Mouse (Mus musculus) heart, adult 2 months (tissue): ENCODE measurements around the gene Mrpl14. TPM values are rescaled to one million over a fixed set of nuclear protein-coding genes. Genes with fewer than 3 reads are reported as not detected.

Source experiments
- DNase-seq, 2 experiments: peaks; one replicate each; pipeline ENCODE4 v3.0.0; 2021
- H3K27ac ChIP-seq: fragments of 200-600 bp; 2 replicates; pipeline ENCODE4 v1.8.1; 2022
- H3K27me3 ChIP-seq: fragments of 200-500 bp; 2 replicates; pipeline ENCODE4 v1.6.1; 2012; ENCODE audit warnings: mild to moderate bottlenecking, low read length, inconsistent platforms, mixed read lengths; ENCODE audit not compliant: control insufficient read depth, insufficient read depth
- H3K36me3 ChIP-seq: fragments of 200-500 bp; 2 replicates; pipeline ENCODE4 v1.6.1; 2012; ENCODE audit warnings: low read length, inconsistent platforms; ENCODE audit not compliant: control insufficient read depth, insufficient read depth
- H3K4me1 ChIP-seq: fragments of 200-500 bp; 2 replicates; pipeline ENCODE4 v1.6.1; 2011; ENCODE audit warnings: low read length; ENCODE audit not compliant: control insufficient read depth, insufficient read depth
- H3K4me3 ChIP-seq: fragments of 200-600 bp; 2 replicates; pipeline ENCODE4 v1.8.1; 2022
- H3K79me2 ChIP-seq: fragments of 200-500 bp; replicated peaks from 2 replicates; pipeline ENCODE4 v1.6.1; 2012; ENCODE audit warnings: mild to moderate bottlenecking, inconsistent platforms, low read length, moderate library complexity, mixed read lengths; ENCODE audit not compliant: control insufficient read depth, insufficient read depth
- H3K9ac ChIP-seq: fragments of 200-500 bp; 2 replicates; pipeline ENCODE4 v1.6.1; 2012; ENCODE audit warnings: low read depth, mild to moderate bottlenecking, control low read depth, inconsistent platforms, low read length, mixed read lengths
- CTCF ChIP-seq: fragments of 200-600 bp; IDR thresholded peaks from 2 replicates; pipeline ENCODE4 v1.8.1; 2022; ENCODE audit warnings: antibody characterized with exemption, mild to moderate bottlenecking, moderate library complexity
- EP300 ChIP-seq: fragments of 200-500 bp; IDR thresholded peaks from 2 replicates; pipeline ENCODE4 v1.6.1; 2011; ENCODE audit warnings: low read depth, low read length, control low read depth; ENCODE audit not compliant: insufficient read depth
- POLR2A ChIP-seq: fragments of 200-500 bp; IDR thresholded peaks from 2 replicates; pipeline ENCODE4 v1.6.1; 2011; ENCODE audit warnings: mild to moderate bottlenecking, low read depth, low read length, control low read depth; ENCODE audit not compliant: insufficient read depth
- WGBS: fragments of 180-500 bp; shearing (Covaris S2); methylation state at CpG from one replicate; pipeline ENCODE4 v1.1.7; 2018; 5-methylcytosine and 5-hydroxymethylcytosine counted together
- intact Hi-C: fragments of 180-260 bp; cut with DNase I; formaldehyde crosslinking; loops from one replicate; pipeline ENCODE4 v1.15.1; 2025
- polyA plus RNA-seq: library from polyadenylated mRNA; depleted of rRNA; stranded (reverse); fragments of >200 nt; gene quantifications from 2 replicates; pipeline ENCODE4 v1.2.3, GENCODE M21; 2012
- total RNA-seq, 2 experiments: library from RNA; stranded (reverse); gene quantifications; 2 replicates each; pipeline ENCODE4 v1.2.3; 2021

Mrpl14 gene
- total and polyA plus RNA-seq, 3 experiments: 149 to 170 (median 161) TPM

DNA sequence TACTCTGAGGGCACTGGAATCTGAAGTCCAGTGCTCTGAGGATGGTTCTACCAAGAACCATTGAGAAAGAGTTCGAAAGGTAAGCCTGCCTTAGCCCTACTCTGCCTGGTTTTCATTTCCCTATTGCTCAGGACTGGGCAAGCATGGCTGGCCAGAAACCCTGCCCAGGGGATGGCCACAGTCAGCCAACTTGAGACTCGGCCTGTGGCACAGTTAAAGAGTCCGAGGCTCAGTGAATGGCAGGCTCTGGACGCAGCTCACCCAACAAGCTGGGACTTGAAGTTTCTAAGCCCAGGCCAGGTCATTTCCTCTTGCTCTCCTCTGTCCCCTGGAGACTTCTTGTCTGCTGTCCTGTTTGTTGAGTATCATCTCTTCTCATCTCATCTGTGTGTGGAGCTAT is 44.6 kb downstream of the Mrpl14 start:
- H3K27me3 ChIP-seq: no peaks in the 10 kb centered on the region
- peaks cover 5% of the 10 kb centered on the region for H3K4me1 ChIP-seq
- no peak overlapping the region for H3K9ac ChIP-seq
- TF ChIP-seq CTCF (no peak), EP300 (no peak), POLR2A (no peak)
- no peak overlapping the region for H3K4me3 ChIP-seq
- 89% methylated on average over 4 of the region's 4 CpGs for WGBS
- H3K27ac ChIP-seq: no peak overlapping the region
- H3K79me2 ChIP-seq: no peaks in the 10 kb centered on the region
- DNase-seq: no peak
- intact Hi-C loops: loop anchor here (1.0 to 10.0 kb wide), 4 partner anchors 302 to 567 kb away; partner anchors contain the start of genes Dlk2, Gtpbp2 and Vegfa
- no peaks in the 10 kb centered on the region for H3K36me3 ChIP-seq

DNA sequence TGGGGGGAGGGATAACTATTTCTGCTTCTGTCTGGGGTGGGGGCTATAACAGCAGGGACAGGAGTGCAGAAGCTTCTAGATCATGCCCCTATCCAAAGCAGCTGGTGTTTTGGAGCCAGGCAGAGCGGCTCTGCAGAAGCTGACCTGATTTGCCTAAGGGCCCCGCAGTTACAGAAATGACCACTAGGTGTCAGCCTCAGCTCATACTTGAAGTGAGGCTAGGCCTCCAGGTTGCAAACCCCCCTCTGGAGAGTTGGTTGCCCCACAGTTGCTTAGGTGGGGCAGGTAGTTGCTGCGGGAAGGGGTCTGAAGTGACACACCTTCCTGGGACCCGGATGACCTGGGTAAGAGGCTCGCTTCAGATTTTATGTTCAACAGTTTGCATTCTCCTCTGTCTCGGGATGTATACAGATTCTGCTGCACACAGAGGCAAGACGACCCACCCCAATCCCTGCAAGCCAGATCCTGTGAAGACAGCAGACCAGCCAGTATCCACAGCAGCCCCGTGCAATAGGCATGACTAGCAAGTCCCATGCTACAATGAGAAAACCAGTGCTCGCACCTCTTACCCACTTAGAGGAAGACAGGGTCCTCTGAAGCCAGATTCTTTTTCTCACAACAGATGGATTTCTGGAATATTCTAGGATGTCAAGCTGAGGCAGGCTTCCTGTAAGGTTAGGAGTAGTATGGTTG is 45.2 kb downstream of the Mrpl14 start:
- peak; percentile 80 to 89 for DNase-seq
- intact Hi-C loops: loop anchor here (1.0 to 10.0 kb wide), 4 partner anchors 301 to 566 kb away; partner anchors contain the start of genes Dlk2, Gtpbp2 and Vegfa
- H3K9ac ChIP-seq: no peak overlapping the region
- no peaks in the 10 kb centered on the region for H3K79me2 ChIP-seq
- H3K27ac ChIP-seq: no peak overlapping the region
- WGBS: 28% methylated on average over 9 of the region's 9 CpGs
- no peaks in the 10 kb centered on the region for H3K36me3 ChIP-seq
- no peak for TF ChIP-seq POLR2A
- TF ChIP-seq CTCF: no peak; the same call in 1 of the 2 replicates
- peak; percentile 90; the same call in 1 of the 2 replicates for TF ChIP-seq EP300
- no peaks in the 10 kb centered on the region for H3K27me3 ChIP-seq
- H3K4me1 ChIP-seq: peaks cover 7% of the 10 kb centered on the region
- H3K4me3 ChIP-seq: no peak overlapping the region

DNA sequence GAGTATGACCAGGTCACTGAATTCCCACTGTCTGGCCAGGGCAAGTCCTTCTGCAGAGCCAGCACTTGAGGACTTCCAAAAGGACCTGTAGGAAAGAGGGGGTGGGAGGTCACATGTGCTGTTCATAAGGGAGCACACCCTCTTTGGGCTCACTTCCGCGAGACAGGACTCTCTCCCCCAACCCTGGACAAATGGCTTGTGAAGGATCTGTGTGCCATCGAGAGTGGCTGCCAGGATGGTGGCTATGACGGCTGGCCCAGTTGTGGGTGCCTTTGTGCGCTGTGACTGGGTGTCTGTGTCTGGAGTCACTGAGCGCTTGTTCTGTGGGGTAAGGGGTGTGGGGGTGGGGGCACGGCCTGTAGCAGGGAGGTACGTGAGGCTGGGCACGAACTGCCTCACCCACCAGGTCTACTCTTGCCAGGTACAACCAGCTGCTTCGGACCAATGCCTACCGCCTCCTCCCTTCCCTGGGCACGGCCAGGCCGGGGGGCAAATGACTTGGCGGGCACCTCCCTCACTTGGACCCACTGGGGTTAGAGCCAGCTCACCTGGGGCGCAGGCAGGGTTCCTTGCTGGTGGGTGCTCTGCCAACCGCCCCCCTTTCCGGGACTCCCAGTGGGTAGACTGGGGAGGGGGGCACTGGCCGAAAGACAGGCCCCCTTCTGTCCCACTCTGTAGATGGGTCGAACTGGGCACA is 47.1 kb downstream of the Mrpl14 start:
- Histone ChIP-seq H3K27me3 (no peaks in the 10 kb centered on the region), H3K79me2 (no peaks in the 10 kb centered on the region), H3K4me1 (peaks cover 7% of the 10 kb centered on the region), H3K27ac (no peak overlapping the region; the same call in 1 of the 2 replicates), H3K4me3 (peak overlapping the region; percentile 20; the same call in 1 of the 2 replicates), H3K36me3 (no peaks in the 10 kb centered on the region), H3K9ac (no peak overlapping the region)
- 77% methylated on average over 19 of the region's 19 CpGs for WGBS
- TF ChIP-seq POLR2A (no peak), EP300 (no peak), CTCF (no peak)
- no peak for DNase-seq
- intact Hi-C loops: loop anchor here (5.0 to 10.0 kb wide), 2 partner anchors 432 to 564 kb away; partner anchors contain the start of genes Dlk2 and Gtpbp2

GRCm38 (mm10) chr17:45733735-45734301 is 47.7 kb downstream of the Mrpl14 start, which contains the start of gene 1600014C23Rik:
Gene 1600014C23Rik, minus strand, starts transcription at chr17:45733844.
- WGBS: 3% methylated on average over 41 of the region's 41 CpGs
- DNase-seq: peak; percentile 70 to 76
- Histone ChIP-seq H3K9ac (peak within 1 kb of the TSS; percentile 60), H3K4me3 (peak within 1 kb of the TSS; percentile 20; the same call in 1 of the 2 replicates), H3K27ac (peak within 1 kb of the TSS; percentile 55), H3K79me2 (no peaks in the 10 kb centered on the region), H3K4me1 (peaks cover 7% of the 10 kb centered on the region), H3K27me3 (no peaks in the 10 kb centered on the region), H3K36me3 (no peaks in the 10 kb centered on the region)
- intact Hi-C loops: loop anchor here (2.0 to 10.0 kb wide), 3 partner anchors 81 to 563 kb away; partner anchors contain the start of genes Dlk2 and Gtpbp2
- no peak for TF ChIP-seq EP300
- TF ChIP-seq CTCF: no peak
- no peak for TF ChIP-seq POLR2A

DNA sequence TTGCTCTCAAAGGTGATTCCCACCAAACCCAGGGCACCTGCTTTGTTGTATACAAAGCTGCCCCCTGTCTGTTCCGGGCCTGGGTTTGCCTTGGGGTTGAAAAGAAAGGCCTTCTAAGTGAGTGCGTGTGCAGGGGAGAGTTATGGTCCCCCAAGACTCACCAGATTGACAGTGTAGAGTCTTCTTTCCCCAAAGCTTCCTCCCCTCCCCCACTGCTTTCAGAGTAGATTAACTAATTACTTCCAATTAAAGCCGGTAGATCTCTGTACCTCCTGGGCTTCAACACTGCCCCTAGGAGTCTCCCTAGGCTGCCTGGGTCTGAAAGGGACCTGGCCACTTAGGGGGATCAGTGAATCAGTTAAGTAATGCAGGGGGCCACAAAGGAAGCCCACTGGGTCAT is 48.2 kb downstream of the Mrpl14 start:
- intact Hi-C loops: loop anchor here (2.0 to 10.0 kb wide), 3 partner anchors 80 to 563 kb away; partner anchors contain the start of genes Dlk2 and Gtpbp2
- peaks cover 7% of the 10 kb centered on the region for H3K4me1 ChIP-seq
- no peaks in the 10 kb centered on the region for H3K27me3 ChIP-seq
- no peaks in the 10 kb centered on the region for H3K79me2 ChIP-seq
- no peak overlapping the region for H3K9ac ChIP-seq
- WGBS: 63% methylated on average over 3 of the region's 3 CpGs
- no peak overlapping the region for H3K4me3 ChIP-seq
- no peaks in the 10 kb centered on the region for H3K36me3 ChIP-seq
- DNase-seq: no peak
- H3K27ac ChIP-seq: peak overlapping the region; percentile 55
- TF ChIP-seq CTCF (no peak), EP300 (no peak), POLR2A (no peak)
